Mouse (Mus musculus): ENCODE results near the gene Tmem52b. TPM values are rescaled to one million over a fixed set of nuclear protein-coding genes. Genes with fewer than 3 reads are reported as not detected.
"Not testable (repeated sequence)": the region's sequence is repeated elsewhere in the genome, so short reads cannot be mapped to it uniquely, and the experiment has no call there.

The Tmem52b gene
- total and polyA plus RNA-seq, 3 experiments = not detected

- no peak for TF ChIP-seq POLR2A (IDR thresholded peaks at IDR 0.05; ENCODE audit: insufficient read depth, low read depth, low read length)
- TF ChIP-seq EP300 (IDR thresholded peaks at IDR 0.05; ENCODE audit: insufficient read depth, low read depth, low read length) = no peak
- no peak for TF ChIP-seq CTCF (IDR thresholded peaks at IDR 0.05)
- H3K79me2 ChIP-seq (replicated peaks; ENCODE audit: control insufficient read depth, insufficient read depth, low read length) = no peaks in the 10 kb centered on the region
- no peak overlapping the region for H3K4me3 ChIP-seq
- WGBS = 93% methylated on average over 3 of the region's 3 CpGs
- no peak for DNase-seq
- no peaks in the 10 kb centered on the region for H3K27me3 ChIP-seq (ENCODE audit: control insufficient read depth, insufficient read depth, low read length)
- H3K27ac ChIP-seq = no peak overlapping the region
- no peaks in the 10 kb centered on the region for H3K4me1 ChIP-seq (ENCODE audit: control insufficient read depth, insufficient read depth, low read length)
- intact Hi-C loops (cut with DNase I) = no loop called here
- H3K36me3 ChIP-seq (ENCODE audit: control insufficient read depth, insufficient read depth, low read length) = no peaks in the 10 kb centered on the region
- H3K9ac ChIP-seq (ENCODE audit: low read depth, low read length) = no peak overlapping the region
Measured at GRCm38 (mm10) chr6:129497345-129498218, 14.8 kb upstream of the Tmem52b start.

- 81% methylated on average over 1 of the region's 1 CpGs for WGBS
- not testable (repeated sequence) for DNase-seq
Measured at GRCm38 (mm10) chr6:129499516-129499915, 12.8 kb upstream of the Tmem52b start.

GRCm38 (mm10) chr6:129503471-129503870 lies 8.9 kb upstream of the Tmem52b start:
- no peak overlapping the region for H3K27ac ChIP-seq
- no peak overlapping the region for H3K9ac ChIP-seq (ENCODE audit: low read depth, low read length)
- H3K79me2 ChIP-seq (replicated peaks; ENCODE audit: control insufficient read depth, insufficient read depth, low read length) = no peaks in the 10 kb centered on the region
- no peaks in the 10 kb centered on the region for H3K36me3 ChIP-seq (ENCODE audit: control insufficient read depth, insufficient read depth, low read length)
- TF ChIP-seq EP300 (IDR thresholded peaks at IDR 0.05; ENCODE audit: insufficient read depth, low read depth, low read length) = no peak
- TF ChIP-seq POLR2A (IDR thresholded peaks at IDR 0.05; ENCODE audit: insufficient read depth, low read depth, low read length) = no peak
- no peak for TF ChIP-seq CTCF (IDR thresholded peaks at IDR 0.05)
- WGBS = 88% methylated on average over 2 of the region's 2 CpGs
- no peaks in the 10 kb centered on the region for H3K27me3 ChIP-seq (ENCODE audit: control insufficient read depth, insufficient read depth, low read length)
- no peak for DNase-seq
- intact Hi-C loops (cut with DNase I) = no loop called here
- H3K4me1 ChIP-seq (ENCODE audit: control insufficient read depth, insufficient read depth, low read length) = no peaks in the 10 kb centered on the region
- no peak overlapping the region for H3K4me3 ChIP-seq

More at GRCm38 (mm10) chr6:129499516-129499915, 12.8 kb upstream of the Tmem52b start:
- H3K36me3 ChIP-seq (ENCODE audit: control insufficient read depth, insufficient read depth, low read length); H3K27ac ChIP-seq; H3K9ac ChIP-seq (ENCODE audit: low read depth, low read length); H3K4me1 ChIP-seq (ENCODE audit: control insufficient read depth, insufficient read depth, low read length); H3K27me3 ChIP-seq (ENCODE audit: control insufficient read depth, insufficient read depth, low read length); intact Hi-C loops (cut with DNase I); H3K4me3 ChIP-seq; H3K79me2 ChIP-seq (replicated peaks; ENCODE audit: control insufficient read depth, insufficient read depth, low read length): not testable (repeated sequence)

GRCm38 (mm10) chr6:129507024-129507423 lies 5.3 kb upstream of the Tmem52b start, which contains the start of gene Olr1:
Gene Olr1, minus strand, starts transcription at chr6:129507165.
- DNase-seq = no peak
- Histone ChIP-seq H3K79me2 (replicated peaks; ENCODE audit: control insufficient read depth, insufficient read depth, low read length) (no peaks in the 10 kb centered on the region), H3K27me3 (ENCODE audit: control insufficient read depth, insufficient read depth, low read length) (no peaks in the 10 kb centered on the region), H3K36me3 (ENCODE audit: control insufficient read depth, insufficient read depth, low read length) (no peaks in the 10 kb centered on the region), H3K4me1 (ENCODE audit: control insufficient read depth, insufficient read depth, low read length) (no peaks in the 10 kb centered on the region), H3K9ac (ENCODE audit: low read depth, low read length) (no peak within 1 kb of the TSS), H3K27ac (no peak within 1 kb of the TSS), H3K4me3 (no peak within 1 kb of the TSS)
- TF ChIP-seq EP300 (IDR thresholded peaks at IDR 0.05; ENCODE audit: insufficient read depth, low read depth, low read length) = no peak
- no peak for TF ChIP-seq CTCF (IDR thresholded peaks at IDR 0.05)
- TF ChIP-seq POLR2A (IDR thresholded peaks at IDR 0.05; ENCODE audit: insufficient read depth, low read depth, low read length) = no peak
- 13% methylated on average over 9 of the region's 9 CpGs for WGBS
- intact Hi-C loops (cut with DNase I) = no loop called here

- WGBS = 68% methylated on average over 6 of the region's 6 CpGs
- Histone ChIP-seq H3K27ac (no peak overlapping the region), H3K79me2 (replicated peaks; ENCODE audit: control insufficient read depth, insufficient read depth, low read length) (no peaks in the 10 kb centered on the region), H3K4me1 (ENCODE audit: control insufficient read depth, insufficient read depth, low read length) (no peaks in the 10 kb centered on the region), H3K36me3 (ENCODE audit: control insufficient read depth, insufficient read depth, low read length) (no peaks in the 10 kb centered on the region), H3K9ac (ENCODE audit: low read depth, low read length) (no peak overlapping the region), H3K27me3 (ENCODE audit: control insufficient read depth, insufficient read depth, low read length) (no peaks in the 10 kb centered on the region), H3K4me3 (no peak overlapping the region)
- intact Hi-C loops (cut with DNase I) = no loop called here
- TF ChIP-seq EP300 (IDR thresholded peaks at IDR 0.05; ENCODE audit: insufficient read depth, low read depth, low read length) (no peak), CTCF (IDR thresholded peaks at IDR 0.05) (no peak), POLR2A (IDR thresholded peaks at IDR 0.05; ENCODE audit: insufficient read depth, low read depth, low read length) (no peak)
- no peak for DNase-seq
Measured at GRCm38 (mm10) chr6:129510120-129510911, 2.0 kb upstream of the Tmem52b start.

GRCm38 (mm10) chr6:129512868-129513267 lies 513 bp downstream of the Tmem52b start:
- Histone ChIP-seq H3K79me2 (replicated peaks; ENCODE audit: control insufficient read depth, insufficient read depth, low read length) (no peaks in the 10 kb centered on the region), H3K4me3 (no peak overlapping the region), H3K9ac (ENCODE audit: low read depth, low read length) (no peak overlapping the region), H3K4me1 (ENCODE audit: control insufficient read depth, insufficient read depth, low read length) (no peaks in the 10 kb centered on the region), H3K36me3 (ENCODE audit: control insufficient read depth, insufficient read depth, low read length) (no peaks in the 10 kb centered on the region), H3K27ac (no peak overlapping the region), H3K27me3 (ENCODE audit: control insufficient read depth, insufficient read depth, low read length) (no peaks in the 10 kb centered on the region)
- no peak for DNase-seq
- intact Hi-C loops (cut with DNase I) = no loop called here
- no peak for TF ChIP-seq CTCF (IDR thresholded peaks at IDR 0.05)
- no peak for TF ChIP-seq POLR2A (IDR thresholded peaks at IDR 0.05; ENCODE audit: insufficient read depth, low read depth, low read length)
- no peak for TF ChIP-seq EP300 (IDR thresholded peaks at IDR 0.05; ENCODE audit: insufficient read depth, low read depth, low read length)
- WGBS = 58% methylated on average over 8 of the region's 8 CpGs
